In the genomic region with DNA sequence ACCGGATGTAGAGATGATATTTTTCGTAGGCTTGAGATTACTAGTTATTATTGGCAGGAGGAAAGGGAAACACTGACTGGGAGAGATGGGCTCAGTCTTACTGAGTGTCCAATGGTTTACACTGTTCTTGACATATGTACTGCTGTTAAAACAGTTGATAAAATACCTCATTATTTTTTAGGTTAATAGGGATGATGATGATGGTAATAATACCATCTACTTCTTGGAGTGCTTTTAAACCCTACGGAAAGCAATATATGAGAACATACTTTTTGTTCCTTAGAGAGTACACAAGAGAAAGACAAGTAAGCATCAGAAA, we compare ENCODE assay signal across 35 mouse cellular contexts.
"Had no signal": no experiment of that assay in that cellular context is flagged by ENCODE, and none has a peak within 500 bp of the region (broad histone marks: within the 10 kb centered on the region; RNA-seq: fewer than 3 reads in every experiment).

No protein-coding gene starts in this region.

- H3K27me3 ChIP-seq: heart, embryonic 12.5 days; heart, embryonic 13.5 days; heart, embryonic 15.5 days; hindbrain, embryonic 12.5 days; hindbrain, embryonic 13.5 days; hindbrain, embryonic 15.5 days; intestine, embryonic 15.5 days; kidney, embryonic 15.5 days had no signal

- H3K4me1 ChIP-seq: heart, embryonic 12.5 days; heart, embryonic 13.5 days; heart, embryonic 15.5 days; hindbrain, embryonic 15.5 days; intestine, embryonic 15.5 days; kidney, embryonic 15.5 days had no signal

- H3K36me3 ChIP-seq: heart, embryonic 12.5 days; heart, embryonic 13.5 days; heart, embryonic 15.5 days; hindbrain, embryonic 10.5 days; hindbrain, embryonic 12.5 days; hindbrain, embryonic 13.5 days; hindbrain, embryonic 15.5 days; intestine, embryonic 15.5 days; kidney, embryonic 15.5 days had no signal

- ATAC-seq: hindbrain, embryonic 16.5 days; hindbrain, postnatal 0 days; inflammation-experienced regulatory T-cells, adult 6 months; intestine, embryonic 15.5 days; intestine, embryonic 16.5 days; intestine, postnatal 0 days had no signal

- DNase-seq: heart, postnatal 10 days; heart, postnatal 14 days; heart, postnatal 36 days; heart, postnatal 4 days; kidney, adult 11 months; kidney, adult 18-20 months; kidney, adult 2 months; kidney, adult 8-10 months; kidney, adult 9 months; kidney, postnatal 10 days; kidney, postnatal 14 days; kidney, postnatal 25 days; kidney, postnatal 36 days; kidney, postnatal 4 days; layer of hippocampus, adult 9-11 months; layer of hippocampus, postnatal 36 days had no signal

- H3K4me3 ChIP-seq: heart, embryonic 12.5 days; heart, embryonic 13.5 days; heart, embryonic 15.5 days; hindbrain, embryonic 10.5 days; hindbrain, embryonic 12.5 days; hindbrain, embryonic 13.5 days; hindbrain, embryonic 15.5 days; intestine, embryonic 15.5 days; kidney, embryonic 15.5 days; layer of hippocampus, adult 2 months; left cerebral cortex, adult 2 months had no signal

- H3K9me3 ChIP-seq: heart, embryonic 12.5 days; heart, embryonic 13.5 days; heart, embryonic 15.5 days; hindbrain, embryonic 10.5 days; hindbrain, embryonic 12.5 days; hindbrain, embryonic 13.5 days; hindbrain, embryonic 15.5 days; intestine, embryonic 15.5 days; kidney, embryonic 15.5 days had no signal

- H3K4me2 ChIP-seq: heart, embryonic 11.5 days; heart, embryonic 12.5 days; heart, embryonic 13.5 days; heart, embryonic 15.5 days; hindbrain, embryonic 12.5 days; hindbrain, embryonic 13.5 days; hindbrain, embryonic 14.5 days; hindbrain, embryonic 15.5 days; intestine, embryonic 15.5 days; kidney, embryonic 15.5 days had no signal

- H3K9ac ChIP-seq: heart, embryonic 12.5 days; heart, embryonic 13.5 days; heart, embryonic 15.5 days; hindbrain, embryonic 12.5 days; hindbrain, embryonic 13.5 days; hindbrain, embryonic 14.5 days; hindbrain, embryonic 15.5 days; intestine, embryonic 15.5 days; kidney, embryonic 15.5 days had no signal

- H3K27ac ChIP-seq: heart, embryonic 13.5 days; heart, embryonic 15.5 days; hindbrain, embryonic 10.5 days; hindbrain, embryonic 12.5 days; hindbrain, embryonic 13.5 days; hindbrain, embryonic 14.5 days; hindbrain, embryonic 15.5 days; hindbrain, postnatal 0 days; intestine, embryonic 15.5 days; kidney, embryonic 15.5 days; kidney, postnatal 0 days; layer of hippocampus, adult 2 months; left cerebral cortex, adult 2 months had no signal
